Comparison of ENCODE assay signal across 15 mouse cellular contexts in the genomic region with DNA sequence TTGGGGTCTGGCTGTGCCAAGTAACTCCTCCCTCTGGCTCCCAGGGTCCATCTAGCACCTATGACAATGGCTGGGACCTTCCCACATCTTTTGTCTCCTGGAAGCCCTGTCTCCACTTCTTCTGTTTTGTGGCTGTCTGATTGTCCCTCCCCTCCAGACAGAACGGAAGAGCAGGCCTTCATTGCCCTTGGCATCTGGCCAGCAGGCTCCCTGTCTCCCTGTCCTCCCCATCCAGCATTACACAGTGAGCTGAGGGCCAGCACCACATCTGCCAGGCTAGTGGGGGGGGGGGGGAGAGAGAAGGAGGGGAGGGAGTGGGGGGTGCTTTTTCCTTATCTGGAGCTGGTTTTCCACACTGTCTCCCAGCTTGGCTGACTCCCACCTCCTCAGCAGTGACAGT. TPM values are rescaled to one million over a fixed set of nuclear protein-coding genes. Genes with fewer than 3 reads are reported as not detected.
DNase-seq lines count a peak whose midpoint lies in the region; ATAC-seq and TF ChIP-seq lines count a peak whose summit lies in the region.
"Had no signal": no experiment of that assay in that cellular context is flagged by ENCODE, and none has a peak within 500 bp of the region (broad histone marks: within the 10 kb centered on the region; RNA-seq: fewer than 3 reads in every experiment).

No protein-coding gene starts in this region.

- no peak for DNase-seq in cerebellum, adult 2 months
- no peak for DNase-seq in cerebellum, adult 9-10 months
- DNase-seq in hindbrain, embryonic 14.5 days (ENCODE audit: low spot score) = no peak
- DNase-seq in urinary bladder, postnatal 14 days (ENCODE audit: low spot score) = no peak
- DNase-seq: B cell, adult 2 months; cerebellum, adult 8-10 months; heart, adult 11 months; spleen, adult 18-20 months had no signal

- no peak for TF ChIP-seq POLR2A in cerebellum, adult 2 months (IDR thresholded peaks at IDR 0.05; ENCODE audit: borderline replicate concordance, insufficient read depth, low read length)

- 6% methylated on average over 1 of the region's 1 CpGs for WGBS in cerebellum, adult 2 months
- WGBS in hindbrain, embryonic 12.5 days = 20% methylated on average over 1 of the region's 1 CpGs
- 6% methylated on average over 1 of the region's 1 CpGs for WGBS in hindbrain, embryonic 14.5 days
- 18% methylated on average over 1 of the region's 1 CpGs for WGBS in midbrain, embryonic 16.5 days
- 7% methylated on average over 1 of the region's 1 CpGs for WGBS in midbrain, embryonic 15.5 days
- 18% methylated on average over 1 of the region's 1 CpGs for WGBS in hindbrain, embryonic 13.5 days

- TF ChIP-seq CTCF in cerebellum, adult 2 months (IDR thresholded peaks at IDR 0.05; ENCODE audit: borderline replicate concordance, insufficient read depth, low read depth, low read length) = no peak

- H3K36me3 ChIP-seq in hindbrain, embryonic 12.5 days = peaks cover 18% of the 10 kb centered on the region
- peaks cover 20% of the 10 kb centered on the region; the same call in 1 of the 2 replicates for H3K36me3 ChIP-seq in hindbrain, embryonic 14.5 days (replicated peaks; ENCODE audit: control insufficient read depth, insufficient read depth)
- H3K36me3 ChIP-seq in midbrain, embryonic 16.5 days (ENCODE audit: control insufficient read depth, insufficient read depth, low read length) = peaks cover 3% of the 10 kb centered on the region; the same call in 1 of the 2 replicates
- H3K36me3 ChIP-seq in midbrain, embryonic 15.5 days (replicated peaks) = peaks cover 4% of the 10 kb centered on the region; the same call in 1 of the 2 replicates
- peaks cover 38% of the 10 kb centered on the region for H3K36me3 ChIP-seq in hindbrain, embryonic 13.5 days
- H3K36me3 ChIP-seq: limb, embryonic 15.5 days had no signal

- H3K27me3 ChIP-seq in cerebellum, adult 2 months (ENCODE audit: control insufficient read depth, insufficient read depth, low read length) = no peaks in the 10 kb centered on the region
- no peaks in the 10 kb centered on the region for H3K27me3 ChIP-seq in hindbrain, embryonic 12.5 days
- H3K27me3 ChIP-seq in hindbrain, embryonic 14.5 days (ENCODE audit: control insufficient read depth, insufficient read depth, low read length) = no peaks in the 10 kb centered on the region
- no peaks in the 10 kb centered on the region for H3K27me3 ChIP-seq in midbrain, embryonic 16.5 days (ENCODE audit: control insufficient read depth, insufficient read depth, low read depth, low read length)
- no peaks in the 10 kb centered on the region for H3K27me3 ChIP-seq in midbrain, embryonic 15.5 days (replicated peaks)
- no peaks in the 10 kb centered on the region for H3K27me3 ChIP-seq in hindbrain, embryonic 13.5 days
- H3K27me3 ChIP-seq: limb, embryonic 15.5 days had no signal

- H3K27ac ChIP-seq in cerebellum, adult 2 months (ENCODE audit: insufficient read depth, low read length) = 0 out of 2 replicates have a peak overlapping the region, but pooled peaks have one; percentile 38
- no peak overlapping the region for H3K27ac ChIP-seq in hindbrain, embryonic 12.5 days
- no peak overlapping the region for H3K27ac ChIP-seq in hindbrain, embryonic 14.5 days
- H3K27ac ChIP-seq in midbrain, embryonic 16.5 days (ENCODE audit: low read length) = no peak overlapping the region
- H3K27ac ChIP-seq in midbrain, embryonic 15.5 days = no peak overlapping the region
- peak overlapping the region; percentile 24; the same call in 1 of the 2 replicates for H3K27ac ChIP-seq in hindbrain, embryonic 13.5 days
- H3K27ac ChIP-seq: limb, embryonic 15.5 days had no signal

- H3K9me3 ChIP-seq in hindbrain, embryonic 12.5 days (replicated peaks) = no peaks in the 10 kb centered on the region
- H3K9me3 ChIP-seq in hindbrain, embryonic 14.5 days (ENCODE audit: control insufficient read depth, low read length) = no peaks in the 10 kb centered on the region
- no peaks in the 10 kb centered on the region for H3K9me3 ChIP-seq in midbrain, embryonic 16.5 days (replicated peaks; ENCODE audit: control insufficient read depth, low read length, poor library complexity, severe bottlenecking)
- no peaks in the 10 kb centered on the region for H3K9me3 ChIP-seq in midbrain, embryonic 15.5 days
- no peaks in the 10 kb centered on the region for H3K9me3 ChIP-seq in hindbrain, embryonic 13.5 days
- H3K9me3 ChIP-seq: limb, embryonic 15.5 days; megakaryocyte, embryonic 14.5 days had no signal

- H3K4me3 ChIP-seq in cerebellum, adult 2 months (replicated peaks; ENCODE audit: insufficient read depth, low read depth, low read length) = no peak overlapping the region
- no peak overlapping the region for H3K4me3 ChIP-seq in hindbrain, embryonic 12.5 days
- no peak overlapping the region for H3K4me3 ChIP-seq in hindbrain, embryonic 14.5 days (replicated peaks; ENCODE audit: low read length)
- H3K4me3 ChIP-seq in midbrain, embryonic 16.5 days (ENCODE audit: low read depth, low read length) = no peak overlapping the region
- H3K4me3 ChIP-seq in midbrain, embryonic 15.5 days = no peak overlapping the region
- no peak overlapping the region for H3K4me3 ChIP-seq in hindbrain, embryonic 13.5 days
- H3K4me3 ChIP-seq: limb, embryonic 15.5 days; megakaryocyte, embryonic 14.5 days had no signal

- no peak overlapping the region for H3K9ac ChIP-seq in hindbrain, embryonic 12.5 days
- H3K9ac ChIP-seq in hindbrain, embryonic 14.5 days = no peak overlapping the region
- no peak overlapping the region for H3K9ac ChIP-seq in midbrain, embryonic 16.5 days (ENCODE audit: low read depth, low read length)
- no peak overlapping the region for H3K9ac ChIP-seq in midbrain, embryonic 15.5 days
- H3K9ac ChIP-seq in hindbrain, embryonic 13.5 days = 0 out of 2 replicates have a peak overlapping the region, but pooled peaks have one; percentile 2
- H3K9ac ChIP-seq: limb, embryonic 15.5 days had no signal

- H3K4me1 ChIP-seq in cerebellum, adult 2 months (ENCODE audit: control insufficient read depth, insufficient read depth, low read length) = peaks cover 52% of the 10 kb centered on the region
- peaks cover 9% of the 10 kb centered on the region for H3K4me1 ChIP-seq in hindbrain, embryonic 12.5 days
- H3K4me1 ChIP-seq in hindbrain, embryonic 14.5 days (replicated peaks; ENCODE audit: control insufficient read depth, insufficient read depth, low read length) = peaks cover 10% of the 10 kb centered on the region; the same call in 1 of the 2 replicates
- no peaks in the 10 kb centered on the region for H3K4me1 ChIP-seq in midbrain, embryonic 16.5 days (ENCODE audit: control insufficient read depth, insufficient read depth, low read length)
- no peaks in the 10 kb centered on the region for H3K4me1 ChIP-seq in midbrain, embryonic 15.5 days
- H3K4me1 ChIP-seq in hindbrain, embryonic 13.5 days (replicated peaks) = peaks cover 16% of the 10 kb centered on the region
- H3K4me1 ChIP-seq: limb, embryonic 15.5 days; megakaryocyte, embryonic 14.5 days had no signal

- peak; percentile 74 for ATAC-seq in hindbrain, embryonic 12.5 days (ENCODE audit: low FRiP score)
- ATAC-seq in hindbrain, embryonic 14.5 days (ENCODE audit: low FRiP score) = no peak
- peak; percentile 30; the same call in 1 of the 2 replicates for ATAC-seq in midbrain, embryonic 16.5 days
- ATAC-seq in midbrain, embryonic 15.5 days (replicated peaks) = no peak
- peak; percentile 80 for ATAC-seq in hindbrain, embryonic 13.5 days (ENCODE audit: low FRiP score)
- ATAC-seq: intestine, embryonic 16.5 days had no signal

- H3K4me2 ChIP-seq in hindbrain, embryonic 12.5 days (replicated peaks) = no peak overlapping the region
- no peak overlapping the region for H3K4me2 ChIP-seq in hindbrain, embryonic 14.5 days (replicated peaks)
- no peak overlapping the region for H3K4me2 ChIP-seq in midbrain, embryonic 16.5 days (ENCODE audit: low read length)
- no peak overlapping the region for H3K4me2 ChIP-seq in midbrain, embryonic 15.5 days
- H3K4me2 ChIP-seq in hindbrain, embryonic 13.5 days = no peak overlapping the region
- H3K4me2 ChIP-seq: limb, embryonic 15.5 days had no signal

RNA-seq across cellular contexts. Expression of a gene that starts 53.8 kb away (rescaled TPM):
- 220 and 260 TPM in 2 replicates for polyA plus RNA-seq in cerebellum, adult 2 months (2012; rRNA removed)
- 13.3 and 16.1 TPM in 2 replicates for polyA plus RNA-seq in hindbrain, embryonic 12.5 days (2016; fragmentation: Nextera tagmentation; extraction: Ambion mirVana)
- polyA plus RNA-seq in hindbrain, embryonic 14.5 days (2014; fragmentation: Nextera tagmentation; extraction: Ambion mirVana) = 14.1 and 18.5 TPM in 2 replicates
- polyA plus RNA-seq in midbrain, embryonic 16.5 days (2015; fragmentation: Nextera tagmentation; extraction: Ambion mirVana) = 19.9 and 20.0 TPM in 2 replicates
- 20.5 and 24.8 TPM in 2 replicates for polyA plus RNA-seq in midbrain, embryonic 15.5 days (2015; fragmentation: Nextera tagmentation; extraction: Ambion mirVana)
- 20.9 and 22.9 TPM in 2 replicates for polyA plus RNA-seq in hindbrain, embryonic 13.5 days (2015; fragmentation: Nextera tagmentation; extraction: Ambion mirVana)

Comparison
In these comparisons a context has a peak if more than half of its experiments do, and no peak if none do; other contexts are left out.
1. H3K27ac ChIP-seq: peak in cerebellum, adult 2 months (single experiment) and hindbrain, embryonic 13.5 days (single experiment); none in hindbrain, embryonic 12.5 days (single experiment), hindbrain, embryonic 14.5 days (single experiment), midbrain, embryonic 16.5 days (single experiment) and midbrain, embryonic 15.5 days (single experiment).
2. ATAC-seq: peak in hindbrain, embryonic 12.5 days (single experiment), midbrain, embryonic 16.5 days (single experiment) and hindbrain, embryonic 13.5 days (single experiment); none in hindbrain, embryonic 14.5 days (single experiment) and midbrain, embryonic 15.5 days (single experiment).